30 mouse cellular contexts compared by ENCODE assay signal in genomic region chr16:24644760-24645406, GRCm38 (mm10).
"Had no signal": no experiment of that assay in that cellular context is flagged by ENCODE, and none has a peak within 500 bp of the region (broad histone marks: within the 10 kb centered on the region; RNA-seq: fewer than 3 reads in every experiment).

No protein-coding gene starts in this region.

- H3K36me3 ChIP-seq: limb, embryonic 10.5 days; limb, embryonic 12.5 days; limb, embryonic 13.5 days; limb, embryonic 15.5 days; liver, embryonic 12.5 days; liver, embryonic 13.5 days; liver, embryonic 15.5 days; lung, embryonic 15.5 days; midbrain, embryonic 10.5 days; midbrain, embryonic 12.5 days; midbrain, embryonic 13.5 days; midbrain, embryonic 15.5 days; neural tube, embryonic 12.5 days had no signal

- H3K4me2 ChIP-seq: limb, embryonic 12.5 days; limb, embryonic 13.5 days; limb, embryonic 15.5 days; liver, embryonic 11.5 days; liver, embryonic 12.5 days; liver, embryonic 13.5 days; liver, embryonic 15.5 days; lung, embryonic 14.5 days; lung, embryonic 15.5 days; midbrain, embryonic 12.5 days; midbrain, embryonic 13.5 days; midbrain, embryonic 15.5 days; neural tube, embryonic 12.5 days had no signal

- H3K4me3 ChIP-seq: limb, embryonic 10.5 days; limb, embryonic 12.5 days; limb, embryonic 13.5 days; limb, embryonic 15.5 days; liver, embryonic 12.5 days; liver, embryonic 13.5 days; liver, embryonic 15.5 days; lung, embryonic 15.5 days; megakaryocyte, embryonic 14.5 days; midbrain, embryonic 10.5 days; midbrain, embryonic 12.5 days; midbrain, embryonic 13.5 days; midbrain, embryonic 15.5 days; myocyte; neural tube, embryonic 12.5 days had no signal

- H3K27me3 ChIP-seq: limb, embryonic 12.5 days; limb, embryonic 13.5 days; limb, embryonic 15.5 days; liver, embryonic 12.5 days; liver, embryonic 13.5 days; liver, embryonic 15.5 days; lung, embryonic 15.5 days; megakaryocyte, embryonic 14.5 days; neural tube, embryonic 12.5 days had no signal

- H3K4me1 ChIP-seq: limb, embryonic 15.5 days; liver, embryonic 12.5 days; liver, embryonic 13.5 days; liver, embryonic 15.5 days; megakaryocyte, embryonic 14.5 days; midbrain, embryonic 15.5 days; neural tube, embryonic 12.5 days had no signal

- DNase-seq: left cerebral cortex, postnatal 4 days; liver; liver, embryonic 13.5 days; liver, postnatal 0 days; lung, adult 18-20 months; lung, adult 2 months; lung, embryonic 14.5 days; lung, postnatal 10 days; lung, postnatal 14 days; lung, postnatal 36 days; lung, postnatal 4 days had no signal

- H3K27ac ChIP-seq: limb, embryonic 10.5 days; limb, embryonic 12.5 days; limb, embryonic 13.5 days; limb, embryonic 15.5 days; liver, embryonic 12.5 days; liver, embryonic 13.5 days; liver, embryonic 14.5 days; liver, embryonic 15.5 days; lung, embryonic 15.5 days; macrophage; midbrain, embryonic 10.5 days; midbrain, embryonic 12.5 days; midbrain, embryonic 13.5 days; midbrain, embryonic 15.5 days; neural tube, embryonic 12.5 days had no signal

- ATAC-seq: liver, embryonic 12.5 days; liver, postnatal 0 days; lung, postnatal 0 days; midbrain, embryonic 13.5 days; midbrain, embryonic 15.5 days; midbrain, embryonic 16.5 days had no signal

- H3K9me3 ChIP-seq: limb, embryonic 10.5 days; limb, embryonic 12.5 days; limb, embryonic 13.5 days; limb, embryonic 15.5 days; liver, embryonic 12.5 days; liver, embryonic 13.5 days; liver, embryonic 15.5 days; lung, embryonic 15.5 days; megakaryocyte, embryonic 14.5 days; midbrain, embryonic 10.5 days; midbrain, embryonic 12.5 days; midbrain, embryonic 13.5 days; midbrain, embryonic 15.5 days; neural tube, embryonic 12.5 days had no signal

- H3K9ac ChIP-seq: limb, embryonic 12.5 days; limb, embryonic 13.5 days; limb, embryonic 15.5 days; liver, embryonic 12.5 days; liver, embryonic 13.5 days; liver, embryonic 14.5 days; liver, embryonic 15.5 days; liver, postnatal 0 days; lung, embryonic 14.5 days; lung, embryonic 15.5 days; midbrain, embryonic 12.5 days; midbrain, embryonic 13.5 days; midbrain, embryonic 15.5 days; neural tube, embryonic 12.5 days had no signal
